Mouse (Mus musculus) limb, embryonic 10.5 days (tissue): Measurements from ENCODE around the gene Tspyl3. TPM values are rescaled to one million over a fixed set of nuclear protein-coding genes. Genes with fewer than 3 reads are reported as not detected.

Experiments
- DNase-seq: peaks from one replicate; pipeline ENCODE4 v3.0.0-alpha.2; 2017; ENCODE audit warnings: low spot score
- H3K27ac ChIP-seq: fragments of 300-500 bp; sonication (generic); 2 replicates; pipeline ENCODE4 v1.5.1; 2016; ENCODE audit warnings: mild to moderate bottlenecking
- H3K27me3 ChIP-seq: fragments of 300-500 bp; sonication (generic); 2 replicates; pipeline ENCODE4 v1.6.1; 2016; ENCODE audit warnings: low read depth, mild to moderate bottlenecking; ENCODE audit not compliant: poor library complexity, severe bottlenecking
- H3K36me3 ChIP-seq: fragments of 300-500 bp; sonication (generic); 2 replicates; pipeline ENCODE4 v1.6.1; 2016; ENCODE audit warnings: mild to moderate bottlenecking, moderate library complexity
- H3K4me1 ChIP-seq: fragments of 300-500 bp; sonication (generic); 2 replicates; pipeline ENCODE4 v1.6.1; 2016
- H3K4me3 ChIP-seq: fragments of 300-500 bp; sonication (generic); 2 replicates; pipeline ENCODE4 v1.5.1; 2016; ENCODE audit warnings: mild to moderate bottlenecking, moderate library complexity
- H3K9me3 ChIP-seq: fragments of 300-500 bp; sonication (generic); replicated peaks from 2 replicates; pipeline ENCODE4 v1.6.1; 2016; ENCODE audit warnings: mild to moderate bottlenecking
- WGBS: fragments of 180-500 bp; shearing (Covaris S2); methylation state at CpG from one replicate; pipeline ENCODE4 v1.1.7; 2016; 5-methylcytosine and 5-hydroxymethylcytosine counted together
- polyA plus RNA-seq: library from polyadenylated mRNA; unstranded; fragments of >200 nt; fragmentation: Nextera tagmentation; extraction: Ambion mirVana; gene quantifications from 2 replicates; pipeline ENCODE4 v1.2.1, GENCODE M21; 2016

The Tspyl3 gene
- polyA plus RNA-seq, 1 experiment from 2014 or later = 9.9 TPM

DNA sequence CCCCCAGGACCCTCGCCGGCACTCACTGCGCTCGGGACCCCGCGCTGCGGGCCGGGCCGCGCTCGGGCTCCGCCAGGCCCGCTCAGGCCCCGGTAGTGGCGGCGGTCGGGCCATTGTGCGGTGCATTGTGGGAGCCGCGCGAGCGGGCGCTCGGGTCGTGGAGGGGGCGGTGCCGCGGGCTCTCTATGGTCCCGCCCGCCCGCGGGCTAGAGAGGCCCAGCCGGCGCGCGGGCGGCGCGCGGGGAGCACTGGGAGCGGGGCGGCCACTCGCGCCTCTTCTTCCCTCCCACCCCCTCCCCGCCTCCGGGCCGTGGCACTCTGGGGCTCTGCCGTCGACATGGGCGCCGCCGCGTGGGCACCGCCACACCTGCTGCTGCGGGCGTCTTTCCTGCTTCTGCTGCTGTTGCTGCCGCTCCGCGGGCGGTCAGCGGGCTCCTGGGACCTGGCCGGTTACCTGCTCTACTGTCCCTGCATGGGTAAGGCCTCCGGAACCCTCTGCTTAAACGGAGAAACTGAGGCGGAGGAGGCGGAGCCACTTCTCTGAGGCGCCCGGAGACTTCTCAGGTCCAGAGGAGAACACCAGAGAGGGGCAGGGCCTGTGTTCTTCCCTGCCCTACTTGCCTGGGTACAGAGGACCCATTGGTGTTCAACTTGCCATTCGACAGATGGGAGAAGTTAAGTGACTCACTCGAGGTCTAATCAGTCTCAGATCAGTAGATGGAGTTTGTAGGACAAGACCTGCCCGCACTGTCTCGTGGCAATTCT, 16.2 kb upstream of the Tspyl3 start, which contains the start of the genes Plagl2 and Pofut1:
TSS of gene Plagl2 (minus strand) at position 177 of the 765 bp plus-strand sequence.
TSS of gene Pofut1 (plus strand) at position 284 of the 765 bp plus-strand sequence.
- Histone ChIP-seq H3K36me3 (peaks cover 55% of the 10 kb centered on the region), H3K9me3 (no peaks in the 10 kb centered on the region), H3K27ac (peak within 1 kb of the TSS; percentile 99), H3K27me3 (no peaks in the 10 kb centered on the region), H3K4me1 (peaks cover 44% of the 10 kb centered on the region), H3K4me3 (peak within 1 kb of the TSS; percentile 99)
- DNase-seq = peak; percentile 93
- under 1% methylated on average over 71 of the region's 72 CpGs for WGBS

DNA sequence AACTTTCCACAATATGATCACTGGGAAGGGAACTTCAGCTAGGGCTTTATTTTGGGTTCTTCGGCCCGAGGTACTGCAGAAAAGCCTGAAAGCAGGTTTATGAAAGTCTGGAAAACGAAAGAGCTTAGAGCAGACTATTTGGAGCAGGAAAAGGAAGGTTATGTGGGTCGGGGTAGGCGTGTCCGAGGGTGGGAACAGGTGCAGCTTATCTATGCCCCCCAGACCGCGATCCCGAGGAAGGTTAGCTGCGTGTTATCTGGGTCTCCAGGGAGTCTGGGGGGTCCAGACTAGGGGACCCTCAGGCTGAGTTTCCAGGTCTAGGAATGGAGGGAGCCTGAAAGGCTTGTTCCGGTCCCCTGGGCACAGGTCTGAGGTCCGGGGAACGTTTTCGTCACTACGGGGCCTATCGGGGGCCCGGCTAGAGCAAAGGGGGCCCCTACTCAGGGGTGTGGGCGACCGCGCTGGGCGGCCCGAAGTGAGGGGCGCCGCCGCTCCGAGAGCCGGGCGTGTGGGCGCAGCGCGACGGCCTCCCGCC, 15.5 kb upstream of the Tspyl3 start:
- DNase-seq = no peak
- Histone ChIP-seq H3K36me3 (peaks cover 56% of the 10 kb centered on the region), H3K27me3 (no peaks in the 10 kb centered on the region), H3K4me3 (peak overlapping the region; percentile 99), H3K27ac (peak overlapping the region; percentile 99), H3K4me1 (peaks cover 44% of the 10 kb centered on the region), H3K9me3 (no peaks in the 10 kb centered on the region)
- WGBS = under 1% methylated on average over 33 of the region's 33 CpGs

DNA sequence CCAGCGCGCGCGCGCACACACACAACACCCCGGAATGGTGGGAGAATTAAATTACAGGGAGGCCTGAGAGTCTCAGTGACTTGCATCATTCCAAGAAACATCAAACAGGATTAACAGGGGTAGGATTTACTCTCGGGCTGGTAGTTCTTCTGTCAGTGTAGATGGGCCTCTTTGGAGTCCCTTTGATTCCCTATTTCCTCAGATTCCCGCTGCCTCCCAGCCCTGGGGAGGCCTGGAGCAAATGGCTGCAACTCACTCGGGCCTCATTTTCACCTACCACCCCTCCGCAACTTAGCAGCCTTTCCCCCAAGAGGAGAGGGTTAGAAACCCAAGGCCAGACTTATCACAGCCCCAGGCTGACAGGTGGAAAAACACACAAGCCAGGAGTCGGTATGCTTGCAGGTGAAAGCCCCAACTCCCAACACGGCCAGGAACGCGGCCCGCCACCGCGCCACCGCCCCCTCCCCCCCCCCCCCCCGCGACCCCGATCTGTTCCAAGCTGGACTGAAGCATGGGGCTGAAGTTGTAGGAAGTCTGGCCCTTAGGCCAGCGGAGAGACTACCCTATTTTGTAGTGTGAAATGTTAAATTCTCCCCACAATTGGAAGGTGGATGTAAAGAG, 14.7 kb upstream of the Tspyl3 start:
- Histone ChIP-seq H3K27me3 (no peaks in the 10 kb centered on the region), H3K4me1 (peaks cover 44% of the 10 kb centered on the region), H3K9me3 (no peaks in the 10 kb centered on the region), H3K36me3 (peaks cover 56% of the 10 kb centered on the region), H3K4me3 (peak overlapping the region; percentile 99), H3K27ac (peak overlapping the region; percentile 99)
- DNase-seq = peak; percentile 58
- WGBS = 6% methylated on average over 22 of the region's 22 CpGs

DNA sequence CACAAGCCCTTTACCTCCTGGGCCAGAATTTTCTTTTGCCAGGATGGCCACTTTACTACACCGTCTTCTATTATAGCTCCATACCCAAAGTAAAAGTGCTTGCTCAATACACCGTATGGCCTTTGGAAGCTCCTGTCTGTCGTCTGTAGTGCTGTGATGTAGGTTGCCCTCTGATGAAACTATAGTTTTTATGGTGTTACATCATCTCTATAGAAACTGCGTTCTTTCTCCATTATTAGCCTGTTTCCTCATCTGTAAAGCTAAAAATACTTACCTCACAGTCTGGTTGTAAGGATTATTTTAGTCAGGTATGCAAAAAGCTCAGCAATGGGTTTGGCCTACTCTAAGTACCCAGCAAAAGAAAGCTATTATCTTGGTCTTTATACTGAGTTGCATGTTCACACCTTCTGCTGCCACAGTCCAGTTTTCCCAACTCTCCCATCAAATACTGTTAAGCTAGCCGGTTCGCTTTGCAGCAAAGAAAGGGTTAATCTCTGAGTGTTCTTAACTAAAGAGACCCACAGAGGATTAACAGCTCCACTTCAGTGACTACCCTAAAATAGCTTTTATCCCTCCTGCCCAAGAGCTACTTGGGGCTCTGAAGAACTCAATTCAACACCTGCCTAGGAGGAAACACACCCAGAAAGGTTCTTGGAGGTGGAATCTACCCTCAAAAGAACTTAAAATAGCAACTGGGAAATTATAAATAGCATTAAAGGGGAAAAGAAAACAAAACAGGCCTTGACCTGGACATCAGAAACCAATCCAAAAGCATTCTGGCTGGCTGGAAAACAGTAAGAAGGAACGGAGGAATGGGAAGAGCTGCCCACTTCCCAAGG, 14.0 kb upstream of the Tspyl3 start:
- Histone ChIP-seq H3K4me1 (peaks cover 44% of the 10 kb centered on the region), H3K4me3 (peak overlapping the region; percentile 99), H3K9me3 (no peaks in the 10 kb centered on the region), H3K36me3 (peaks cover 57% of the 10 kb centered on the region), H3K27ac (peak overlapping the region; percentile 99; the same call in 1 of the 2 replicates), H3K27me3 (no peaks in the 10 kb centered on the region)
- DNase-seq = no peak
- WGBS = 75% methylated on average over 7 of the region's 7 CpGs

DNA sequence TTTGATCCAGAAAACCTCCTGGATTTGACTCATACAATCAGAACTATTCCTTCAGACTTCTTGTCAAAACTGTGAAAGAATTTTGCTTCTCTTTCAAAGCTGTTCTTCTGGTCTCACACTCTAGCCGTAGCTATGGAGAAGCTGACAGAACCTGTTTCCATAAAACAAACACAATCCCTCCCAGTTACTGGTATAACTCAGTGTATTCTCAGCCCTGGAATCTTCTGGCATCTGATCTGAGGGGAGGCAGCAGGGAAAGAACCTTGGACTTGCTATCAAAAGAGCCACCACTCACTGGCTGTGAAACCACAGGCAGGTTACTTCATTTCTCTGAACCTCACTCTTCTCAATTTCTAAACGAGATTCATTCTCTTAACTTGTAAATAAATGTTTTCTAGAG, 13.2 kb upstream of the Tspyl3 start:
- no peaks in the 10 kb centered on the region for H3K27me3 ChIP-seq
- no peak for DNase-seq
- peaks cover 44% of the 10 kb centered on the region for H3K4me1 ChIP-seq
- H3K9me3 ChIP-seq = no peaks in the 10 kb centered on the region
- no peak overlapping the region for H3K27ac ChIP-seq
- no peak overlapping the region for H3K4me3 ChIP-seq
- 82% methylated on average over 2 of the region's 2 CpGs for WGBS
- H3K36me3 ChIP-seq = peaks cover 61% of the 10 kb centered on the region

DNA sequence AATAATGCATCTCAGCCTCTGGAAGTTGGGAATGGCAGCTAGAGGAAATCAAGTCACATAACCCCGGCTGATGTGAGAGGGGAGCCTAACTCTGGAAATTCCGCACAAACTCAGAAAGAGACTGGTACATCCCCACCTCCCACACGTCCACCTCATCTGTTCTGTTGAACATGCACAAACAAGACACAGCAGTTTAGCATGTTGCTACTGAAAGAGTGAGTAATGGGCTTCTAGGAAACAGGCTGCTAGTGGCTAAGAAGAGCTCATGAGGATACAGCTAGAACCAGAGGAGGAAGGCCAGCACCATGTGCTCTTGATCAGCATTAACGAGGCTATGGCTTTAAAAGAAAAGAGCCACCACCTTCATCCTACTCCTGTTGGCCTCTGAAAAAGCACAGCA, 12.7 kb upstream of the Tspyl3 start:
- H3K36me3 ChIP-seq = peaks cover 62% of the 10 kb centered on the region
- H3K4me1 ChIP-seq = peaks cover 44% of the 10 kb centered on the region
- WGBS = 74% methylated on average over 4 of the region's 4 CpGs
- H3K9me3 ChIP-seq = no peaks in the 10 kb centered on the region
- no peak for DNase-seq
- no peaks in the 10 kb centered on the region for H3K27me3 ChIP-seq
- H3K27ac ChIP-seq = no peak overlapping the region
- H3K4me3 ChIP-seq = no peak overlapping the region

DNA sequence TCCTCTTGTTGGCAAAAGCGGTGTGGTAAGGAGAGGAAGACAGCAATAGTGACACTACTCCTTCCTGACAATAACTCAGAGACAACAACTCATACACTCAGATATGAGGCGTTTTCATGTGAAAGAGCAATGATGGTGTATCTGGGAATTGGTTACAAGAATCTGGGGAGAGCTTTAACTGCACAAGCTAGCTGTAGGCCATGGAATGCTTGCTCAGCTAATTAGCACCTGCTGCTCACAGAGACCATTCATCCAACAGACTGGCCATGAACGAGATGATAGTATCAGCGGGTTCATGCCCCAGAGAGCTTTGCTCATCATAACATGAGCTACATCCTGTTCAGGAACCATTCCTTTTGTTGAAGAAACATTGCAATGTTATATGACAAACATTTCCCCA, 12.0 kb upstream of the Tspyl3 start:
- Histone ChIP-seq H3K4me1 (peaks cover 40% of the 10 kb centered on the region), H3K27me3 (no peaks in the 10 kb centered on the region), H3K27ac (no peak overlapping the region), H3K36me3 (peaks cover 68% of the 10 kb centered on the region), H3K4me3 (no peak overlapping the region), H3K9me3 (no peaks in the 10 kb centered on the region)
- WGBS = 88% methylated on average over 4 of the region's 4 CpGs
- DNase-seq = no peak

DNA sequence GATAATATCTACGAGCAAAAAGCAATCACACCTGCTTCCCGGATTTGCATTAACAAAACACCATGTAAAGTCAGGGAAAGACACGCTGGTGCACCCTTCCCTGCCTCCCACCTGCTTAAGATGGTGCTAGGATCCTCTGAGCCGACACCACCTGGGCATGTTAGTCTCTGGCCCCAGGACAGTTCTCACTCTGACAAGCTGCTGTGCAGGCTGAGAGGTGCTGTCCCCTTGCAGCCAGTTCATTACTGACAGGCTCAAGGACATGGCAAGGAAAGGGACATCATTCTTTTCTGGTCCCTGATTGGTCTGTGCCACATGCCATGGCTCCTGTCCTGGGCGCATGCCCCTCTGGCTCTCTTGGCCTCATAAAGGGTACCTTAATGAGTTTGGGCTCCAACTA, 3.3 kb upstream of the Tspyl3 start:
- Histone ChIP-seq H3K27me3 (no peaks in the 10 kb centered on the region), H3K9me3 (no peaks in the 10 kb centered on the region), H3K36me3 (peaks cover 65% of the 10 kb centered on the region), H3K4me1 (peaks cover 25% of the 10 kb centered on the region), H3K27ac (no peak overlapping the region), H3K4me3 (no peak overlapping the region)
- WGBS = 88% methylated on average over 5 of the region's 5 CpGs
- DNase-seq = no peak

DNA sequence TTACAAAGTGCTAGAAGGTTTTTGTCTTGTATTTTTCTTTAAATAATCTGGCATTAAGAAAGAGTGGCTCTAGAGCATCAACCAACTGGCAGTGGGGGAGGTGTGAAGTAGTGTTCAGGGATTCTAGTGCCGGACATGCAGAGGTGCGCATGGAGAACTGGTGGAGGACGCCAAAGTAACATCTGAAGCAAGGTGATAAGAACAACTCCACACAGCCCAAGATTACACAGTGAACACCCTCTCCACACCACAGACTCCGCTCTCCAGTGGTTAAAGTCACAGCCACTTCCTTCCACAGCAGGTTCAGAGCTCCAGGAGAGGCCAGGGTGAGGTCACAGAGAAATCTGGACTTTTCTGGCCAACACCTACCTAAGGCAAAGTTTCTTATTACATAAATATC, 2.7 kb upstream of the Tspyl3 start:
- WGBS = 89% methylated on average over 4 of the region's 4 CpGs
- no peak for DNase-seq
- H3K36me3 ChIP-seq = peaks cover 59% of the 10 kb centered on the region
- H3K9me3 ChIP-seq = no peaks in the 10 kb centered on the region
- no peak overlapping the region for H3K4me3 ChIP-seq
- H3K27me3 ChIP-seq = no peaks in the 10 kb centered on the region
- H3K4me1 ChIP-seq = peaks cover 25% of the 10 kb centered on the region
- no peak overlapping the region for H3K27ac ChIP-seq

DNA sequence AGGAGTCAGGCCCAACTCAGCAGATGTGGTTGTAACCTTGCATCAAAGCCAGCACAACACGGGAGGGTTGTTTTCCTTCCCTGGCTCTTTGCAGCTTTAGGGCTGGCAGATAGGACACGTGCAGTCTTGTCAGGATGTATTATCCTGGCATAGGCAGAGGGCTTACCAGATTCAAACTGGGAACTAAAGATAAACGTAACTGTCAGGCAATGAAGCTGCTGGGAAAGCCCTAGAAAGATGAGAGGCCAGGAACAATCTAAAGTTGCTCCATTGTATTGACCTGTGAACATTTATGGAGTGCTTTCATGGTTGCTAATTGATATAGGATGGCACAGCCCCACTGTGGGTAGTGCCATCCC, 333 bp upstream of the Tspyl3 start:
- WGBS = 7% methylated on average over 3 of the region's 3 CpGs
- Histone ChIP-seq H3K4me1 (peaks cover 25% of the 10 kb centered on the region), H3K9me3 (no peaks in the 10 kb centered on the region), H3K4me3 (peak overlapping the region; percentile 68), H3K27ac (peak overlapping the region; percentile 87; the same call in 1 of the 2 replicates), H3K36me3 (peaks cover 36% of the 10 kb centered on the region), H3K27me3 (no peaks in the 10 kb centered on the region)
- no peak for DNase-seq

DNA sequence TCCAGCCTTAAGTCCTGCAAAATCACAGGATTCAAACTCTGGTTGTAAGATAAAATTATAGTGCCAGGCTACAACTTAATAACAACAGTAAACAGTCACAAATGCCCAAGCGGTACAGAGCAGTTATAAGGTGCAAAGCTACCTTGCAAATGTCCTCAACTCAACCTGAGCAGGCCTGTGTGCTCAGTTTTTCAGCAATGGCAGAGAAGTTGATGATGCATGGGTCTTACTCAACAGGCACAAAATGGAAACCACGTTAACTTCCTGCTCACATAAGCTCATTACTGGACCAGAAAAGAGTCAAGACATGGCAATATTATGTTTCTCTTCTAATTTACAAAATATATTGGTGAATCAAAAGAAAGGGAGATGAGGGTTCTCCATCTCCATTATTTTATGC, 2.7 kb downstream of the Tspyl3 start:
- peaks cover 7% of the 10 kb centered on the region; the same call in 1 of the 2 replicates for H3K36me3 ChIP-seq
- peaks cover 25% of the 10 kb centered on the region for H3K4me1 ChIP-seq
- WGBS = 96% methylated on average over 2 of the region's 2 CpGs
- H3K27me3 ChIP-seq = no peaks in the 10 kb centered on the region
- H3K27ac ChIP-seq = no peak overlapping the region
- H3K9me3 ChIP-seq = no peaks in the 10 kb centered on the region
- no peak overlapping the region for H3K4me3 ChIP-seq
- DNase-seq = no peak

DNA sequence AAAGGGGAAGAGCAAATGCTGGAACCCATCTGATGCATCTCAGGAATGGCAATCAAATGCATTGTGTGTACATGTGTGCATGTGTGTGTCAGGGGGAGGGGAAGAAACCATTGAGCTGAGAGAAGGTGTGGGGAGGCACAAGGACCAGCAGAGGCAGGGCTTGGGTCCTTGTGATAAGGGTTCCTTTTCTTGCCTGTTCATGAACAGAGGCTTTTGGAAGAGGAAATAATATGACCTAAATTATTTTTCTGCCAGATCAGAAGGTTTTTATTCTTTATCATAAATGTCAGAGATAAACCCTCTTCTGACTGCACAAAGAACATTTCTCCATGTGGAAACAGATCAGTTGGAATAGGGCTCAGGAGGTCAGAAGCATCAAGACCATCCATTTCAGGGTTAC, 3.1 kb downstream of the Tspyl3 start:
- Histone ChIP-seq H3K4me1 (peaks cover 25% of the 10 kb centered on the region), H3K36me3 (0 out of 2 replicates have a peak, but pooled peaks cover 3% of the 10 kb centered on the region), H3K27me3 (no peaks in the 10 kb centered on the region), H3K27ac (no peak overlapping the region), H3K9me3 (no peaks in the 10 kb centered on the region), H3K4me3 (no peak overlapping the region)
- no peak for DNase-seq
